Mouse (Mus musculus) limb, embryonic 15.5 days (tissue): ENCODE data around the gene Muc3. TPM values are rescaled to one million over a fixed set of nuclear protein-coding genes. Genes with fewer than 3 reads are reported as not detected.

Source experiments
- ATAC-seq: fragments of 200-750 bp; cut with Nextera tagmentation; 2 replicates; pipeline ENCODE4 v1.8.0; 2017; ENCODE audit warnings: low read depth, moderate TSS enrichment; ENCODE audit not compliant: insufficient number of reproducible peaks, low FRiP score, low TSS enrichment
- H3K27ac ChIP-seq: fragments of 300-500 bp; sonication (generic); 2 replicates; pipeline ENCODE4 v1.5.1; 2015; ENCODE audit warnings: moderate library complexity, mild to moderate bottlenecking, inconsistent platforms
- H3K27me3 ChIP-seq: fragments of 300-500 bp; sonication (generic); 2 replicates; pipeline ENCODE4 v1.6.1; 2015; ENCODE audit warnings: inconsistent platforms
- H3K36me3 ChIP-seq: fragments of 300-500 bp; sonication (generic); 2 replicates; pipeline ENCODE4 v1.6.1; 2015; ENCODE audit warnings: inconsistent platforms
- H3K4me1 ChIP-seq: fragments of 300-500 bp; sonication (generic); 2 replicates; pipeline ENCODE4 v1.6.1; 2015; ENCODE audit warnings: inconsistent platforms
- H3K4me2 ChIP-seq: fragments of 300-500 bp; sonication (generic); 2 replicates; pipeline ENCODE4 v1.6.1; 2015; ENCODE audit warnings: mild to moderate bottlenecking, inconsistent platforms
- H3K4me3 ChIP-seq: fragments of 300-500 bp; sonication (generic); 2 replicates; pipeline ENCODE4 v1.5.1; 2015; ENCODE audit warnings: mild to moderate bottlenecking, inconsistent platforms
- H3K9ac ChIP-seq: fragments of 300-500 bp; sonication (generic); 2 replicates; pipeline ENCODE4 v1.6.1; 2015; ENCODE audit warnings: inconsistent platforms
- H3K9me3 ChIP-seq: fragments of 300-500 bp; sonication (generic); 2 replicates; pipeline ENCODE4 v1.6.1; 2016; ENCODE audit warnings: inconsistent platforms
- WGBS: fragments of 180-500 bp; shearing (Covaris S2); methylation state at CpG from one replicate; pipeline ENCODE4 v1.1.7; 2015; 5-methylcytosine and 5-hydroxymethylcytosine counted together
- polyA plus RNA-seq: library from polyadenylated mRNA; unstranded; fragments of >200 nt; fragmentation: Nextera tagmentation; extraction: Ambion mirVana; gene quantifications from 2 replicates; pipeline ENCODE4 v1.2.1, GENCODE M21; 2015

Muc3 gene
- polyA plus RNA-seq, 1 experiment from 2014 or later = not detected

DNA sequence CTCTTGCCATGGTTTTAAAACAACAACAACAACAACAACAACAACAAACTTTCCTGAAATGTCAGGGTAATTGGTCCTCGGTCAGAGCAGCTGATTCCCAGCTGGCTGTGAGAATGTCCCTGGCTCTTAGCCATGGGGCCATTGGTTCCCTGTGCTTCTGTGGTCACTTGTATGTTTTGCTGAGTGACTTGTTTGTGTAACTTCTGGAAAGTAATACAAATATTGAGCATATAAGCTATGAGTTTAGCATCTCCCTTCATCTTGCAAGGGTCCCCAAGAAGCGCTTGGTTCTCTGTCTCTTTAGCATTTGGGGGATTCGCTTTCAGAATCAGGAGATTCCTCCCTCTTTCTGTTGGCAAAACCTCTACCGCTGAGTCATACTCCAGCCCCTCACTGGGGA, 42.7 kb downstream of the Muc3 start:
- Histone ChIP-seq H3K27me3 (no peaks in the 10 kb centered on the region), H3K4me2 (no peak overlapping the region), H3K27ac (no peak overlapping the region), H3K4me1 (0 out of 2 replicates have a peak, but pooled peaks cover 11% of the 10 kb centered on the region), H3K4me3 (no peak overlapping the region), H3K9ac (no peak overlapping the region), H3K36me3 (peaks cover 5% of the 10 kb centered on the region; the same call in 1 of the 2 replicates), H3K9me3 (no peaks in the 10 kb centered on the region)
- no peak for ATAC-seq
- WGBS = 74% methylated on average over 4 of the region's 4 CpGs

DNA sequence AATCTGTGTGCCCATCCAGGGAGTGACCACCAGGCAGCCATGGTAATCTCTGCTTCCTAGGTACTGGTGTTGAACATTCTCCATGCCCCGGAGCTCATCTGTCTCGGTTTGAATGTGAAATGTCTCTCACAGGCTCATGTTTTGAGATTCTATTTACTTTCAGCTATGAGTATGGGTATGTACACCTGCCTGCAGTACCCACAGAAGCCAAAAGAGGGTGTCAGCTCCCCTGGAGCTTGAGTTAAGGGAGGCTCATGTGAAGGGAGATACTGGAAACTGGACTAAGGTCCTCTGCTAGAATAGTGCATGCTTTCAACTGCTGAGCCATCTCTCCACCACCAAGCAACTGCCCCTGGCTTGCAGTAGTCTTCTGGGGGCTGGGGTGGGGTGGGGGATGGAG, 45.2 kb downstream of the Muc3 start:
- WGBS = 88% methylated on average over 2 of the region's 2 CpGs
- Histone ChIP-seq H3K36me3 (no peaks in the 10 kb centered on the region), H3K27ac (no peak overlapping the region), H3K4me1 (0 out of 2 replicates have a peak, but pooled peaks cover 11% of the 10 kb centered on the region), H3K9me3 (no peaks in the 10 kb centered on the region), H3K4me2 (no peak overlapping the region), H3K9ac (no peak overlapping the region), H3K4me3 (no peak overlapping the region), H3K27me3 (no peaks in the 10 kb centered on the region)
- ATAC-seq = no peak

DNA sequence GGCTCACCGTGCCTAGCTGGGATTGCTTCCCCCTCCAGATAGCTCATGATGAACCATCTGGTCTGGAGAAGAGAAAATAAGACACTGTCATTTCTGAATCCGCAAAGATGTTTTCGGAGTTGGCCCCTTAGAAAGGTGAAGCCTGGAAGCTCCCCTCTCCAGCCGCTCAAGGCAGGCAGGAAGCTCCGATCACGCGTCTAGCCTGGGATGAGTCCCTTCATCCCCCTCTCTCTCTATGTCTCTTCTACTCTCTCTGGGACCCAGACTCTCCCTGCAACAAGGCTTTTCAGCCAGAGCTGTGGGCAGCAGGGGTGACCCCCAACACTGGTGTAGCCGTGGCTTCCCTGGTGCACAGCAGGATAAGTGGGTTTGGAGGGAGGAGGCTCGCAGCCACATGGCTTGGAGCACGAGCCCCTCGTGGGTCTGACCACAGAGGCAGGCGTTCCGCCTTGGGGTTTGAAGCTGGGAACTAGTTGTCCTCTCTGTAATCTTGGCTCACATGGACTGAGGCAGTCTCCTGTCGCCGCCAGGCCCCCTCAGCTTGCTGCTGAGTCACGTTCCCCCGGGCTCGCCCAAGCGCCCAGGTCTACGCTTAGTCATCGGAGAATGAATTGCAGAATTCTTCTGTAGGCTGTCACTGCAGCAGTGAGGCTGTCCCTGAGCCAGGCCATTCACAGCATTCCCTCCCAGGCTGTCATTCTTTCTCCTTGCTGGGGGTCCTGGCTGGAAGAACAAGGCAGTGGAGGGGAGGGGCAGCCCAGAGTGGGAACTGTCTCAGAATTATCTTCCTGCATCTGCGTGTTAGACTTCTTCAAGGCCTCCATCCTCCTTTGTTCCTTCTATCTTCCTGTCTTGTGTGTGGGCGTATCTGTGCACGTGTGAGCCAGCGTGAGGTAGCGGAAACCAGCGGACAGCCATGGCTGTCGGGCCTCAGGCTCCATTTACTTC, 46.3 kb downstream of the Muc3 start:
- H3K27me3 ChIP-seq = no peaks in the 10 kb centered on the region
- H3K9me3 ChIP-seq = no peaks in the 10 kb centered on the region
- WGBS = 68% methylated on average over 28 of the region's 28 CpGs
- no peak overlapping the region for H3K4me3 ChIP-seq
- no peak for ATAC-seq
- 0 out of 2 replicates have a peak, but pooled peaks cover 11% of the 10 kb centered on the region for H3K4me1 ChIP-seq
- H3K9ac ChIP-seq = no peak overlapping the region
- H3K27ac ChIP-seq = no peak overlapping the region
- no peaks in the 10 kb centered on the region for H3K36me3 ChIP-seq
- no peak overlapping the region for H3K4me2 ChIP-seq

DNA sequence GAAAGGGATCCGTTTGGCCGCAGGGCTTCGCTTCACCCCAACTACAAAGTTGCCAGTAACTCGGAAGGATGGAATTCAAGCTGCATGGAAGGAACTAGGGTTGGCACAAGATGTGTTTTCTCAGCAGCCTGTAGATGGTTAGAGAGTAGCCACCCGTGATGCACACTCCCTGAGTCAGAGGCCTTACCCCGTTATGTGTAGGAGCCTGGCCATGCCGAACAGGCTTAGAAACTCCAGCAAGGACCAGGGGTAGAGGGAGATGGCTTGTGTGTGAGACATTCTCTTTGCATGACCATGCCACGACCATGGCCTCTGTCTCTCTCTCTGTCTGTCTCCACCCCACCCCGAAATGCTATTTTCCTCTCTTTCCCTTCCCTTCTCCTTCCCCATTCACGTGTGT, 47.0 kb downstream of the Muc3 start:
- no peak for ATAC-seq
- no peaks in the 10 kb centered on the region for H3K27me3 ChIP-seq
- H3K4me2 ChIP-seq = no peak overlapping the region
- 0 out of 2 replicates have a peak, but pooled peaks cover 11% of the 10 kb centered on the region for H3K4me1 ChIP-seq
- H3K27ac ChIP-seq = no peak overlapping the region
- H3K4me3 ChIP-seq = no peak overlapping the region
- H3K9me3 ChIP-seq = no peaks in the 10 kb centered on the region
- WGBS = 73% methylated on average over 10 of the region's 10 CpGs
- H3K9ac ChIP-seq = no peak overlapping the region
- H3K36me3 ChIP-seq = no peaks in the 10 kb centered on the region

DNA sequence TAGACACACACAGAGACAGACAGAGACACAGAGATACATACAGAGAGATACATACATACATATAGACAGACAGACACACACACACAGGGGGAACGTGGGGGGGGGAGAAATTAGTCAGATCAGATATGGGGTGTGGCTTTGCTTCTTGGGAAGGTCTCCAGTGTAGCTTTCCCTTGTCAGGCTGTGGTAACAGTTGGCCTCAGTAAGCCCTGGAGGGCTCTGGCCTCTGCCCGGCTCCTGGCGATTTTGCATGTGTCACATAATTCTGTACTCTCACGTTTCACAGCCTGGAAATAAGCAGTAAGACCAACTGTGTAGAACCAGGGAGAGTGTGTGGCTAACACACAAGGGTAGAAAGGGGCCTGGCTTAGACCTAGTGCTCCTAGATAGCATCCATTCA, 48.5 kb downstream of the Muc3 start:
- ATAC-seq = no peak
- Histone ChIP-seq H3K4me2 (no peak overlapping the region), H3K36me3 (no peaks in the 10 kb centered on the region), H3K4me3 (no peak overlapping the region), H3K27ac (no peak overlapping the region), H3K9ac (no peak overlapping the region), H3K9me3 (no peaks in the 10 kb centered on the region), H3K27me3 (no peaks in the 10 kb centered on the region), H3K4me1 (peaks cover 14% of the 10 kb centered on the region; the same call in 1 of the 2 replicates)
- WGBS = 35% methylated on average over 4 of the region's 4 CpGs

DNA sequence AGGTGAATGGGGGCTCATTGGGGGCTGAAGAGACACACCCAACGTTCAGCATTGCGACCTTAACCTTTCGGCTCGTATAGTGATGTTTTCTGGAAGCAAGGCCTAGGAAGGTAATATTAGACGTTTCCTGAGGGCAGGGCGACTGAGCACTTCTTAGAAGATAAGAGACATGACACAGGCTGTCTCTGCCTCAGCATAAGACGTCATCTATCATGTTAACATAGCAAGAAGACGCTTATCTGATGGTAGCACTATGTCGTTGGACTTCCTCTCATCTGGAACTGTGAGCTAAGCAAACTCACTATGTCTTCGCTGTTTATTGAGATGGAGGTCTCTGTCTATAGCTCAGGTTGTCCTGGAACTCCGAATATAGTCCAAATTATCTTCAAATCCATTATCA, 50.7 kb downstream of the Muc3 start:
- no peak overlapping the region for H3K4me2 ChIP-seq
- H3K9me3 ChIP-seq = no peaks in the 10 kb centered on the region
- ATAC-seq = no peak
- no peaks in the 10 kb centered on the region for H3K27me3 ChIP-seq
- H3K36me3 ChIP-seq = no peaks in the 10 kb centered on the region
- 67% methylated on average over 11 of the region's 11 CpGs for WGBS
- H3K27ac ChIP-seq = no peak overlapping the region
- no peak overlapping the region for H3K9ac ChIP-seq
- peaks cover 14% of the 10 kb centered on the region; the same call in 1 of the 2 replicates for H3K4me1 ChIP-seq
- H3K4me3 ChIP-seq = no peak overlapping the region

DNA sequence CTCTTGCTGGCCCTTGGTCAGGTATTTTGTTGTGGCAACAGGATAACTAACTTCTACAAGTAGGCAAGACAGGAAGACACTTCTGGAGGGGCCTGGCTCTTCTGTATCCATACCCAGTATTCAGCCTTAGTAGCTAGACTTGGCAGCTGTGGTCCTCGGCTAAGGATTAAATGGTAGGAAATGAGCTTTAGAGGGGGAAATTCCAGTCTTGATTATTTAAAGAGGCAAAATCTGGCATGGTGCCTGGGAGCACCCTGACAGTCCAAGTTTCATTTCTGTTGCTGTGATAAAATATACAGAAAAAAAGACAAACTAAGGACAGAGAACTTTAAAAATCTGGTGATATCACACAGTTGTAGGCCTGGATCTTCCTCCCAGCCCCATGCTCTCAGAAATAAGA, 53.1 kb downstream of the Muc3 start:
- H3K4me2 ChIP-seq = no peak overlapping the region
- no peaks in the 10 kb centered on the region for H3K27me3 ChIP-seq
- ATAC-seq = no peak
- H3K27ac ChIP-seq = no peak overlapping the region
- 18% methylated on average over 1 of the region's 1 CpGs for WGBS
- H3K4me1 ChIP-seq = peaks cover 3% of the 10 kb centered on the region
- H3K9ac ChIP-seq = no peak overlapping the region
- H3K36me3 ChIP-seq = no peaks in the 10 kb centered on the region
- H3K4me3 ChIP-seq = no peak overlapping the region
- no peaks in the 10 kb centered on the region for H3K9me3 ChIP-seq

DNA sequence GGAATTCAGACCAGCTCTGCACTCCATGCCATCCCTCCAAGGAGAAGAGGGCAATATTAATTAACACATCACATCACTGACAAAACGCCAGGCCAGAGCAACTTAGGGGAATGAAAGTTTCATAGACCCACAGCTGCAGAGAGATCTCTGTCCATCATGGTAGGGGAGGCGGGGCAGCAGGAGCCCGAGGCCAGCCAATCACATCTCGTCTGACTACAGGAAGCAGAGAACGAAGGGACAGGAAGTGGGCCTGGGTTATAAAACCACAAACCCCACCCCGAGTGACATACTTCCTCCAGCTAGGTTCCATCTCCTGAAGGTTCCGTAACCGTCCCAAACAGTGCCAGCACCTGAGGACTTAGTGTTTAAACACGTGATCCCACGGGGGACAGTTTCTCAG, 54.0 kb downstream of the Muc3 start:
- 82% methylated on average over 10 of the region's 10 CpGs for WGBS
- H3K4me3 ChIP-seq = no peak overlapping the region
- H3K27me3 ChIP-seq = no peaks in the 10 kb centered on the region

DNA sequence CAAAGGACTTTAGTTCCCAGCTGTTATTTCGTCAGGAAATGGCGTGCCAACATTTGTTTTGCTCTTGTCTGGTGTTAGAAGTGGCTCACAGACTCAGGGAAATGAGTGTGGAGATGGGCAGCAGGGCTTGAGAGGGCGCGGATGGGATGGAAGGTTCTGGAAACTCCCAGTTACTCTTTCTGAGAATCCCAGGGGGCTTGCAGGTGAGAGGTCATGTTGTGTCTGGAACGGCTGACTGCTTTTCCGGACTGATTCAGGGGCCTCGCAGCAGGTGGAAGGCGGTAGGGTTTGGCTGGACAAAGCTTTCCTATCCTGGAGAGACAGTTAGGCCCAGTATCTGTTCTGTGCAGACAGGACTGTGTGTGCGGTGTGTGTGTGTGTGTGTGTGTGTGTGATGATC, 55.4 kb downstream of the Muc3 start:
- Histone ChIP-seq H3K27ac (no peak overlapping the region), H3K4me2 (no peak overlapping the region), H3K4me1 (peaks cover 3% of the 10 kb centered on the region), H3K9me3 (no peaks in the 10 kb centered on the region), H3K9ac (no peak overlapping the region), H3K4me3 (no peak overlapping the region), H3K36me3 (no peaks in the 10 kb centered on the region), H3K27me3 (no peaks in the 10 kb centered on the region)
- WGBS = 75% methylated on average over 9 of the region's 9 CpGs
- ATAC-seq = no peak

More for the DNA sequence above, 54.0 kb downstream of the Muc3 start:
- Histone ChIP-seq H3K9ac (no peak overlapping the region), H3K9me3 (no peaks in the 10 kb centered on the region), H3K4me2 (no peak overlapping the region), H3K27ac (no peak overlapping the region), H3K4me1 (peaks cover 3% of the 10 kb centered on the region), H3K36me3 (no peaks in the 10 kb centered on the region)
- ATAC-seq = no peak

DNA sequence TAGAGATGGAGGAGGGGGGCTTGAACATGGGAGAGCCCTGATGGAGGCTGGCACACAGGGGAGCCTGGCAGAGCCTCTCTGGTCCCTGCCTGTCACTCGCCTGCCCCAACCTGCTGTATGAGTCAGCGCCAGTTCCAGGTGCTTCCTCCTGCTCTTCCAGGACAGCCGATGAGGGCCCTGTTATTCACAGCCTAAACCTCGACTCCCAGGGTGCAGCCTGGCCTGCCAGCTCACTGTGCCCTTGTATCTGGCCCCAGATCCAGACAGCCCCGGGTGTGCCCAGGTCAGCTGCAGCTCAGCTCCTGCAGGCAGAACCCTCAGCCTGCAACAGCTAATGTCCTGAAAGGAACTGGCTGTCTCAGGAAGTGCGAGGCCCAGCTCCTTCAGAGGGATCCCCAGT, 57.6 kb downstream of the Muc3 start:
- WGBS = 50% methylated on average over 6 of the region's 6 CpGs
- H3K36me3 ChIP-seq = no peaks in the 10 kb centered on the region
- H3K27ac ChIP-seq = peak overlapping the region; percentile 18; the same call in 1 of the 2 replicates
- ATAC-seq = no peak
- no peak overlapping the region for H3K4me3 ChIP-seq
- no peak overlapping the region for H3K9ac ChIP-seq
- H3K4me2 ChIP-seq = no peak overlapping the region
- no peaks in the 10 kb centered on the region for H3K27me3 ChIP-seq
- peaks cover 3% of the 10 kb centered on the region for H3K4me1 ChIP-seq
- no peaks in the 10 kb centered on the region for H3K9me3 ChIP-seq

DNA sequence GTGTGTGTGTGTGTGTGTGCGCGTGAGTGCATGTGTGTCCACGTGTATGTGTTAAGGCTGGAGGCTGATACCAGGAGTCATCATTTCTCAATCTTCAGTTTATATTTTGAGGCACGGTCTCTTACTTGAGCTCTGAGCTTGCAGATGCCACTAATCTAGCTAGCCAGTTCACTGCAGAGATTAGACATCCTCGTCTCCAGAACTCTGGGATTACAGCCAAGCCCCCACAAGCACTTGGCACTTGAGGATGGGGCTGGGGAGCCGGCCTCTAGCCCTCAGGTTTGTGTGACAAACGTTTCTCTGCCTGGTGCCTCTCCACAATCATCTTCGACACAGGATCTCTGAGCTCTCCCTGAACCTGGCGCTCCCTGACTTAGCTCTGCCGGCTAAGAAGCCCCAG, 58.3 kb downstream of the Muc3 start:
- Histone ChIP-seq H3K27me3 (no peaks in the 10 kb centered on the region), H3K4me3 (no peak overlapping the region), H3K36me3 (no peaks in the 10 kb centered on the region), H3K4me2 (no peak overlapping the region), H3K27ac (no peak overlapping the region), H3K4me1 (peaks cover 2% of the 10 kb centered on the region), H3K9ac (no peak overlapping the region), H3K9me3 (no peaks in the 10 kb centered on the region)
- WGBS = 65% methylated on average over 10 of the region's 10 CpGs
- no peak for ATAC-seq

DNA sequence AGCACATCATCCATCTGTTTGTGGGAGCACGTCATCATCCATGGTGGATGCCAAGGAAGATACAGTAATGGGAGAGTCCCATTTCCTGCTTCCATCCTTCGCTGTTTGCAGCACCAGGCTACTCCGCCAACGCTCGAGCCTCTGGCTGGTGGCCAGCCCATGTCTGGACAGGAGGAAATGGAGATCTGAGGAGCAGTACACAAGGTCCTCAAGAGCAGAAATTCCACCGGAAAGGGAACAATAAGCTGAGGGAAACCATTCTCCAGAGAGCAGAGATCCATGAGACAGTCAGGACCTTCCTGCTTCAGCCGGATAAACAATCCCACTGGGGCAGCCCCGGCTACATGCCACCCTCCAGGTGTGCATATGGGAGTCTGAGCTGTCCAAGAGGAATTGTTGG, 61.7 kb downstream of the Muc3 start:
- no peaks in the 10 kb centered on the region; the same call in none of the 2 replicates for H3K4me1 ChIP-seq
- no peaks in the 10 kb centered on the region for H3K27me3 ChIP-seq
- H3K4me3 ChIP-seq = no peak overlapping the region
- no peak overlapping the region for H3K4me2 ChIP-seq
- 85% methylated on average over 8 of the region's 8 CpGs for WGBS
- no peaks in the 10 kb centered on the region for H3K36me3 ChIP-seq
- no peak for ATAC-seq
- H3K9me3 ChIP-seq = no peaks in the 10 kb centered on the region
- H3K9ac ChIP-seq = no peak overlapping the region
- H3K27ac ChIP-seq = no peak overlapping the region
